Mouse (Mus musculus) brown adipose tissue, adult 24 weeks (tissue): ENCODE measurements at regions not wholly inside any gene's neighbourhood (a gene's known extent, or its start where the extent isn't known, plus 50 kb on each side); places are given as distances from the start of the nearest gene placed in this dataset.

ENCODE experiments used
- H3K27ac ChIP-seq: fragments of 200-500 bp; replicated peaks from 2 replicates; pipeline ENCODE4 v1.5.1; 2012; ENCODE audit warnings: low read depth, mild to moderate bottlenecking, low read length
- H3K4me1 ChIP-seq: fragments of 200-500 bp; 2 replicates; pipeline ENCODE4 v1.6.1; 2012; ENCODE audit warnings: low read length, mixed read lengths; ENCODE audit not compliant: control insufficient read depth, insufficient read depth, insufficient read length
- H3K4me3 ChIP-seq: fragments of 200-500 bp; 2 replicates; pipeline ENCODE4 v1.5.1; 2012; ENCODE audit warnings: low read depth, mild to moderate bottlenecking, low read length, moderate library complexity; ENCODE audit not compliant: insufficient read depth

DNA sequence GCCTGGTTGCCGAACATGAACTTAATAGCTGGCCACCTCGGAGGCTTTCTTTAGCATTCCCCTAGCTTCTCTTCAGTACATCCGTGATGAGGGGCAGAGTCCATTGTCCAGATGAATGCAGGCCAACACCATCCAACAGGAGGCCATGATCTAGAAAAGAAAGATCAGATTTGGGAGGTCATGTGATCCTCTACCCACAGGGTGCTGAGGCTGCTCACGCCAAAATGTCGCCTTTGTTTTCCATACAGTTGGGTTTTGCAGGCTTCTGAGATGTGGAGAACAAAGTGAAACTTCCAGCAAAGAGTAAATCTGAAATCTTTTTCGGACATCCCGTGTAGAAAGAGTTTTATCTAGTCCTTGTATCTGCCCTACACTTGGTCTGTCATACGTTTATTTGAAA, 55.2 kb upstream of the Zeb2 start:
- Histone ChIP-seq H3K27ac (no peak overlapping the region), H3K4me3 (no peak overlapping the region), H3K4me1 (peaks cover 3% of the 10 kb centered on the region; the same call in 1 of the 2 replicates)

DNA sequence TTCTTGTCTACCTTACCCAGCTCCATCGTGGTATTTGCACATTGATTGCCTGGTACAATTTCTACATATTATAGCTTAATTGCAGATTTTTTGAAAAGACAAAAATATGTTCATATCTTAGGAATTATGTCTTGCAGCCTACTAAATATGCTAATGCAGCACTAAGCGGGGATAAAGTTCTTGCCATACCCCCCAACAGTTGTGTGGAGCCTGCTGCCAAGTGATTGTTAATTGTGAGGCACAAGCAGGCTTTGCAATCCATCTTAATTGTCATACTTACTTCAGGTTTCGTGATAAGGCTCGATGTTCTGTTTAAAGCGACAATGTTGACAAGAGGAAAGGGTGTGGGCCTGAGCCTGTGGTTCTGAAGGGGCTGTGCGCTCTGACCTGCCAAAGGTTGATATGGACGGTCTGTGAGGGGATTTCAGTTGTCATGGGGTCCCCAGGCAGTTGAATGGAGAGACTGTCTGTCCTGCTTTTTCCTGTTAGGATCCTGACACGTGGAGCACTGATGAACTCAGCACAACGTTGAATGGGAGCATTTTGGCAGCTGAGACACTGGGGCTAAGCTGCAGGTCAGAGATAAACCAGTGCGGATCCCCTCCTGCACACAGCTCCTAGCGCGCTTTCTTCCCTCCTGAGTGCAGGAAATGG, 54.5 kb upstream of the Zeb2 start:
- Histone ChIP-seq H3K4me3 (no peak overlapping the region), H3K27ac (no peak overlapping the region), H3K4me1 (peaks cover 3% of the 10 kb centered on the region; the same call in 1 of the 2 replicates)

DNA sequence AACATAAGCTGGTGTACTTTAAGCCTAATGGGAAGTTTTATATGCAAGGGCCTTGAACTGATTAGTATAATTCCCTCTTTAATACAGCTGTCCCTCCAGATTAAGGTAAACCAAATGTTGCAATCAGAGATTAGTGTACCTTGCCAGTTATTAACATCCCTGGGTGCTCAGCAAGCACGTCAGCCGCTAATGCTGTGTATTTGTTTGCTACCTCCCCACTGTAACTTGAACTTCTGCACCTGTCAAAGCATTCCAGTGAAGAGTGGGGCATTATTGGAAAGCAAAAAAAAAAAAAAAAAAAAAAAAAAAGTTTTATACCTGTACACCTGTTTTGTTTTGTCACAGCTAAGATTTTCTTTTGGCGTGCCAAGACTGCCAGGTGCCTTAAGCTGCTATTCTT, 53.1 kb upstream of the Zeb2 start:
- Histone ChIP-seq H3K4me3 (no peak overlapping the region), H3K4me1 (peaks cover 3% of the 10 kb centered on the region; the same call in 1 of the 2 replicates), H3K27ac (no peak overlapping the region)

DNA sequence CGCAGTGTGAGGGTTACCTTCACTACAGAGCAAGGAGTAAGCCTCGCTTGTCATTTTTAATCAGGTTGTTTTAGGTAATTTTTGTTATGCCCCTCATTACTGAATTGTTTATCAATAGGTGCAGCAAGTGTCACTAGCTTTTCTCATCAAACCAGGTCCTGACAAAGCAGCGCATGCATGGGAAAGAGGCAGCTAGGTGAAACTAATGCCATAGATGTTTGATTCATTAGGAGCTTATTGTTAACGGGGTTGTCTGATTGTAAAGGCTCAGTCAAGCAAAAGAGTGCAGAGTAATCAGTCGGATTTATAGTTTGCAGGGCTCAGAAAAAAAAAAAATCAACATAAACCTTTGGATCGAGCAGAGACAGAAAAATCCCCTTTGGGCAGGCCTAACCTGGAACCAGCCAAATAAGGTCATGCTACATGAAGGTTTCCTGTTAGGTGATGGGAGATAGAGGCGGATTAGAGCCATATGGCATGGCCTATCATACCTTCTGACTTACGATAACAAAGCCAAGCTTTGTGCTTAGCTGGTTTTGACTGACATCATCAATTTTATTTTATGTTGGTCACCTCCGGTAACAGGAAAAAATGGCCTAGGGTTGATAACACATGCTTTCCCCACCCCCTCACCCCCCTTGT, 52.4 kb upstream of the Zeb2 start:
- peaks cover 3% of the 10 kb centered on the region; the same call in 1 of the 2 replicates for H3K4me1 ChIP-seq
- no peak overlapping the region for H3K4me3 ChIP-seq
- H3K27ac ChIP-seq = no peak overlapping the region

DNA sequence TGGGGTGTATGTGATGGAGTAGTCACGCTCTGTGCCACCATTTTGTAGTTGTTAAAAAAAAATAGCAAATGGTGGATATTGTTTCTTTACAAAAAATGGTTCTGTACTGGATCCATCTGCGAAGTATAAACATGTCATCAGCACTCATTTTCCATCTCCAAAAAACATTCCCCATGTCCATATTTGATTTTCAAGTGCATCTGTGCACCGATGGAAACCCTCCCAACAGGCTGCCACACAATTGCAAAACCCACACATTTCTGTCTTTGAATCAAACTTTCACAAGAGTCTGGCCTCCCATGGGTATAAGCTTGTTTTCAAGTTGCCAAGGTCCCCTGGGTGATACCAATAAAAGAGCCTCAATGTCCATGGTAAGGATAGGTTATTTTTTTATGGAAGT, 51.4 kb upstream of the Zeb2 start:
- Histone ChIP-seq H3K4me1 (no peaks in the 10 kb centered on the region), H3K27ac (no peak overlapping the region), H3K4me3 (no peak overlapping the region)
